Mouse (Mus musculus) heart, embryonic 16.5 days (tissue): ENCODE measurements around the gene Mlh1. TPM values are rescaled to one million over a fixed set of nuclear protein-coding genes. Genes with fewer than 3 reads are reported as not detected.

Experiments used
- ATAC-seq: fragments of 200-750 bp; cut with Nextera tagmentation; replicated peaks from 2 replicates; pipeline ENCODE4 v1.8.0; 2017; ENCODE audit warnings: moderate number of reproducible peaks; ENCODE audit not compliant: insufficient read depth, low FRiP score; ENCODE audit errors: extremely low read depth
- H3K27ac ChIP-seq: fragments of 300-500 bp; sonication (generic); 2 replicates; pipeline ENCODE4 v1.5.1; 2014; ENCODE audit warnings: mild to moderate bottlenecking, low read length, control low read depth, moderate library complexity
- H3K27me3 ChIP-seq: fragments of 300-500 bp; sonication (generic); 2 replicates; pipeline ENCODE4 v1.6.1; 2014; ENCODE audit warnings: low read length, mixed read lengths; ENCODE audit not compliant: control insufficient read depth, insufficient read depth
- H3K36me3 ChIP-seq: fragments of 300-500 bp; sonication (generic); 2 replicates; pipeline ENCODE4 v1.6.1; 2014; ENCODE audit not compliant: control insufficient read depth, insufficient read depth
- H3K4me1 ChIP-seq: fragments of 300-500 bp; sonication (generic); 2 replicates; pipeline ENCODE4 v1.6.1; 2014; ENCODE audit warnings: low read length, mixed read lengths; ENCODE audit not compliant: control insufficient read depth, insufficient read depth
- H3K4me2 ChIP-seq: fragments of 300-500 bp; sonication (generic); 2 replicates; pipeline ENCODE4 v1.6.1; 2014; ENCODE audit warnings: low read depth, mild to moderate bottlenecking, control low read depth, low read length
- H3K4me3 ChIP-seq: fragments of 300-500 bp; sonication (generic); 2 replicates; pipeline ENCODE4 v1.5.1; 2014; ENCODE audit warnings: mild to moderate bottlenecking, control low read depth, low read length
- H3K9ac ChIP-seq: fragments of 300-500 bp; sonication (generic); 2 replicates; pipeline ENCODE4 v1.6.1; 2014; ENCODE audit warnings: low read length, control low read depth
- H3K9me3 ChIP-seq: fragments of 300-500 bp; sonication (generic); replicated peaks from 2 replicates; pipeline ENCODE4 v1.6.1; 2016; ENCODE audit warnings: low read length; ENCODE audit not compliant: control insufficient read depth
- WGBS: fragments of 180-500 bp; shearing (Covaris S2); extraction: QIAGEN DNeasy Blood & Tissue Kit; methylation state at CpG from one replicate; pipeline ENCODE4 v1.1.7; 2014; 5-methylcytosine and 5-hydroxymethylcytosine counted together
- polyA plus RNA-seq: library from polyadenylated mRNA; unstranded; fragments of >200 nt; fragmentation: Nextera tagmentation; extraction: Ambion mirVana; gene quantifications from 2 replicates; pipeline ENCODE4 v1.2.1, GENCODE M21; 2015

Mlh1 gene
- polyA plus RNA-seq, 1 experiment from 2014 or later: 34.6 TPM

GRCm38 (mm10) chr9:111198332-111198731 is 73.3 kb downstream of the Mlh1 start:
- H3K9me3 ChIP-seq: no peaks in the 10 kb centered on the region
- no peak overlapping the region for H3K4me3 ChIP-seq
- no peak for ATAC-seq
- no peak overlapping the region for H3K4me2 ChIP-seq
- H3K27me3 ChIP-seq: no peaks in the 10 kb centered on the region
- no peaks in the 10 kb centered on the region; the same call in 1 of the 2 replicates for H3K4me1 ChIP-seq
- H3K27ac ChIP-seq: no peak overlapping the region
- 69% methylated on average over 1 of the region's 1 CpGs for WGBS
- H3K36me3 ChIP-seq: peaks cover 19% of the 10 kb centered on the region
- H3K9ac ChIP-seq: no peak overlapping the region

- no peaks in the 10 kb centered on the region for H3K9me3 ChIP-seq
- 90% methylated on average over 4 of the region's 4 CpGs for WGBS
- H3K4me2 ChIP-seq: no peak overlapping the region
- H3K27me3 ChIP-seq: no peaks in the 10 kb centered on the region
- peaks cover 19% of the 10 kb centered on the region for H3K36me3 ChIP-seq
- H3K27ac ChIP-seq: no peak overlapping the region
- no peak for ATAC-seq
- H3K4me3 ChIP-seq: no peak overlapping the region
- no peaks in the 10 kb centered on the region; the same call in 1 of the 2 replicates for H3K4me1 ChIP-seq
- no peak overlapping the region for H3K9ac ChIP-seq
Observed at GRCm38 (mm10) chr9:111197712-111198111, 73.9 kb downstream of the Mlh1 start.

GRCm38 (mm10) chr9:111197116-111197515 is 74.5 kb downstream of the Mlh1 start:
- WGBS: 82% methylated on average over 3 of the region's 3 CpGs

GRCm38 (mm10) chr9:111193211-111193610 is 78.4 kb downstream of the Mlh1 start:
- Histone ChIP-seq H3K9me3 (no peaks in the 10 kb centered on the region), H3K4me3 (no peak overlapping the region), H3K36me3 (peaks cover 26% of the 10 kb centered on the region), H3K4me1 (no peaks in the 10 kb centered on the region; the same call in 1 of the 2 replicates), H3K4me2 (no peak overlapping the region), H3K27me3 (no peaks in the 10 kb centered on the region), H3K27ac (no peak overlapping the region), H3K9ac (no peak overlapping the region)
- 94% methylated on average over 2 of the region's 2 CpGs for WGBS
- no peak for ATAC-seq

More at GRCm38 (mm10) chr9:111197116-111197515, 74.5 kb downstream of the Mlh1 start:
- Histone ChIP-seq H3K4me2 (no peak overlapping the region), H3K4me1 (no peaks in the 10 kb centered on the region; the same call in 1 of the 2 replicates), H3K9me3 (no peaks in the 10 kb centered on the region), H3K27me3 (no peaks in the 10 kb centered on the region), H3K9ac (no peak overlapping the region), H3K4me3 (no peak overlapping the region), H3K27ac (no peak overlapping the region), H3K36me3 (peaks cover 18% of the 10 kb centered on the region)
- no peak for ATAC-seq

GRCm38 (mm10) chr9:111188731-111189130 is 82.9 kb downstream of the Mlh1 start:
- Histone ChIP-seq H3K27me3 (no peaks in the 10 kb centered on the region), H3K36me3 (peaks cover 22% of the 10 kb centered on the region), H3K9ac (no peak overlapping the region), H3K27ac (no peak overlapping the region), H3K4me3 (no peak overlapping the region), H3K4me1 (no peaks in the 10 kb centered on the region; the same call in 1 of the 2 replicates), H3K4me2 (no peak overlapping the region), H3K9me3 (no peaks in the 10 kb centered on the region)
- ATAC-seq: no peak
- WGBS: 65% methylated on average over 7 of the region's 7 CpGs

GRCm38 (mm10) chr9:111186861-111187260 is 84.7 kb downstream of the Mlh1 start:
- Histone ChIP-seq H3K27ac (no peak overlapping the region), H3K36me3 (peaks cover 22% of the 10 kb centered on the region), H3K9me3 (no peaks in the 10 kb centered on the region), H3K4me3 (no peak overlapping the region), H3K9ac (no peak overlapping the region), H3K4me1 (peaks cover 10% of the 10 kb centered on the region), H3K4me2 (no peak overlapping the region), H3K27me3 (no peaks in the 10 kb centered on the region)
- WGBS: 88% methylated on average over 6 of the region's 6 CpGs
- no peak for ATAC-seq

- 86% methylated on average over 4 of the region's 4 CpGs for WGBS
- Histone ChIP-seq H3K9ac (no peak overlapping the region), H3K4me3 (no peak overlapping the region), H3K27me3 (no peaks in the 10 kb centered on the region), H3K27ac (no peak overlapping the region), H3K4me1 (peaks cover 10% of the 10 kb centered on the region), H3K4me2 (no peak overlapping the region), H3K9me3 (no peaks in the 10 kb centered on the region), H3K36me3 (peaks cover 18% of the 10 kb centered on the region)
- ATAC-seq: no peak
Observed at GRCm38 (mm10) chr9:111184929-111185328, 86.7 kb downstream of the Mlh1 start.

- Histone ChIP-seq H3K9me3 (no peaks in the 10 kb centered on the region), H3K4me1 (peaks cover 10% of the 10 kb centered on the region), H3K27me3 (no peaks in the 10 kb centered on the region), H3K4me2 (no peak overlapping the region), H3K36me3 (peaks cover 8% of the 10 kb centered on the region; the same call in 1 of the 2 replicates), H3K9ac (no peak overlapping the region), H3K27ac (no peak overlapping the region), H3K4me3 (no peak overlapping the region)
- WGBS: 65% methylated on average over 3 of the region's 3 CpGs
- ATAC-seq: no peak; the same call in 1 of the 2 replicates
Observed at GRCm38 (mm10) chr9:111182176-111182575, 89.4 kb downstream of the Mlh1 start.

GRCm38 (mm10) chr9:111178971-111179370 is 92.6 kb downstream of the Mlh1 start:
- WGBS: 84% methylated on average over 5 of the region's 5 CpGs

More at GRCm38 (mm10) chr9:111178971-111179370, 92.6 kb downstream of the Mlh1 start:
- peaks cover 10% of the 10 kb centered on the region for H3K4me1 ChIP-seq
- H3K27me3 ChIP-seq: no peaks in the 10 kb centered on the region
- no peak overlapping the region for H3K4me3 ChIP-seq
- H3K36me3 ChIP-seq: peaks cover 10% of the 10 kb centered on the region; the same call in 1 of the 2 replicates
- H3K4me2 ChIP-seq: no peak overlapping the region
- H3K27ac ChIP-seq: no peak overlapping the region
- H3K9me3 ChIP-seq: no peaks in the 10 kb centered on the region
- no peak for ATAC-seq
- no peak overlapping the region for H3K9ac ChIP-seq
